8 mouse cellular contexts compared by ENCODE assay signal in genomic region chr14:120263380-120264135, GRCm38 (mm10). TPM values are rescaled to one million over a fixed set of nuclear protein-coding genes. Genes with fewer than 3 reads are reported as not detected.
DNase-seq lines count a peak whose midpoint lies in the region; ATAC-seq and TF ChIP-seq lines count a peak whose summit lies in the region.

No protein-coding gene starts in this region.

- H3K27ac ChIP-seq in kidney, adult 2 months (ENCODE audit: insufficient read depth, low read depth, low read length) = no peak overlapping the region
- no peak overlapping the region for H3K27ac ChIP-seq in kidney, embryonic 14.5 days (ENCODE audit: low read depth, low read length)
- H3K27ac ChIP-seq in midbrain, embryonic 10.5 days (replicated peaks) = no peak overlapping the region

- H3K36me3 ChIP-seq in kidney, adult 2 months (ENCODE audit: control insufficient read depth, insufficient read depth, low read length) = no peaks in the 10 kb centered on the region
- no peaks in the 10 kb centered on the region for H3K36me3 ChIP-seq in kidney, embryonic 14.5 days (ENCODE audit: control insufficient read depth, insufficient read depth, low read length)
- no peaks in the 10 kb centered on the region for H3K36me3 ChIP-seq in C2C12 (ENCODE audit: control insufficient read depth, insufficient read depth)
- no peaks in the 10 kb centered on the region for H3K36me3 ChIP-seq in midbrain, embryonic 10.5 days

- no peaks in the 10 kb centered on the region for H3K4me1 ChIP-seq in kidney, adult 2 months (ENCODE audit: control insufficient read depth, insufficient read depth, low read length)
- H3K4me1 ChIP-seq in kidney, embryonic 14.5 days (ENCODE audit: control insufficient read depth, insufficient read depth, low read length) = 0 out of 2 replicates have a peak, but pooled peaks cover 4% of the 10 kb centered on the region
- no peaks in the 10 kb centered on the region for H3K4me1 ChIP-seq in midbrain, embryonic 10.5 days

- H3K4me2 ChIP-seq in kidney, embryonic 14.5 days (replicated peaks; ENCODE audit: low read depth, low read length) = no peak overlapping the region

- no peak for TF ChIP-seq POLR2A in kidney, adult 2 months (IDR thresholded peaks at IDR 0.05; ENCODE audit: low read depth, low read length)

- no peaks in the 10 kb centered on the region for H3K79me2 ChIP-seq in C2C12 (ENCODE audit: control insufficient read depth, insufficient read depth)

- H3K4me3 ChIP-seq in kidney, adult 2 months (ENCODE audit: insufficient read depth, low read depth, low read length) = no peak overlapping the region
- H3K4me3 ChIP-seq in kidney, embryonic 14.5 days (ENCODE audit: low read length) = no peak overlapping the region
- H3K4me3 ChIP-seq in C2C12 (ENCODE audit: insufficient read depth, poor library complexity, severe bottlenecking) = no peak overlapping the region
- no peak overlapping the region for H3K4me3 ChIP-seq in midbrain, embryonic 10.5 days

- no peaks in the 10 kb centered on the region for H3K9me3 ChIP-seq in kidney, embryonic 14.5 days (ENCODE audit: control insufficient read depth, low read length)
- no peaks in the 10 kb centered on the region for H3K9me3 ChIP-seq in midbrain, embryonic 10.5 days (replicated peaks)

- no peaks in the 10 kb centered on the region for H3K79me3 ChIP-seq in C2C12 (ENCODE audit: low read depth)

- WGBS in kidney, adult 2 months = 77% methylated on average over 11 of the region's 11 CpGs
- WGBS in kidney, embryonic 14.5 days = 80% methylated on average over 11 of the region's 11 CpGs
- WGBS in midbrain, embryonic 10.5 days = 80% methylated on average over 11 of the region's 11 CpGs

- DNase-seq in kidney, adult 2 months = peak; percentile 70
- DNase-seq in Muller cell, postnatal 12 days (ENCODE audit: inconsistent ontology term) = peak; percentile 30
- peak; percentile 62 to 63 for DNase-seq in cerebellum, postnatal 14 days
- peak; percentile 52 to 53 for DNase-seq in lung, adult 18-20 months
- DNase-seq in MN1 (ENCODE audit: low spot score) = no peak
- no peak for DNase-seq in midbrain, embryonic 10.5 days (ENCODE audit: low spot score)

- no peak overlapping the region for H3ac ChIP-seq in C2C12 (ENCODE audit: control insufficient read depth, insufficient read length, low read depth)

- no peak overlapping the region for H3K9ac ChIP-seq in kidney, embryonic 14.5 days (ENCODE audit: low read depth, low read length)

- ATAC-seq in kidney, embryonic 14.5 days (ENCODE audit: low FRiP score, low TSS enrichment) = no peak

- TF ChIP-seq CTCF in kidney, adult 2 months (conservative IDR thresholded peaks at IDR 0.05; ENCODE audit: insufficient read depth, insufficient read length, low read depth, low read length) = peak; percentile 68
- TF ChIP-seq CTCF in C2C12 (IDR thresholded peaks at IDR 0.05; ENCODE audit: control insufficient read depth, insufficient read depth, insufficient read length) = peak; percentile 13

- no peaks in the 10 kb centered on the region for H3K27me3 ChIP-seq in kidney, adult 2 months (replicated peaks; ENCODE audit: control insufficient read depth, insufficient read depth, low read length)
- no peaks in the 10 kb centered on the region for H3K27me3 ChIP-seq in kidney, embryonic 14.5 days (ENCODE audit: control insufficient read depth, insufficient read depth, low read length)
- no peaks in the 10 kb centered on the region for H3K27me3 ChIP-seq in C2C12 (ENCODE audit: control insufficient read depth, insufficient read depth, insufficient read length)
- no peaks in the 10 kb centered on the region for H3K27me3 ChIP-seq in midbrain, embryonic 10.5 days (ENCODE audit: low read depth, poor library complexity, severe bottlenecking)

TF ChIP-seq in C2C12, 6 proteins besides CTCF, POLR2A, EP300 and RAD21:
- TF ChIP-seq USF1 (IDR thresholded peaks at IDR 0.05; ENCODE audit: low read depth) (no peak), FOSL1 (IDR thresholded peaks at IDR 0.05; ENCODE audit: insufficient read depth, low read length, poor library complexity, severe bottlenecking) (no peak), MYOG (IDR thresholded peaks at IDR 0.05; ENCODE audit: control insufficient read depth, extremely low read depth, insufficient read length) (no peak), MAX (IDR thresholded peaks at IDR 0.05) (no peak), MYOD1 (IDR thresholded peaks at IDR 0.05; ENCODE audit: control insufficient read depth, insufficient read length, low read depth) (no peak), CEBPB (IDR thresholded peaks at IDR 0.05; ENCODE audit: low read depth) (no peak)

RNA-seq across cellular contexts. Expression of gene Mbnl2, which starts 11.9 kb away (rescaled TPM):
- 50.0 and 53.9 TPM in 2 replicates for polyA plus RNA-seq in kidney, adult 2 months (2012; rRNA removed)
- 61.3 and 84.9 TPM in 2 replicates for polyA plus RNA-seq in kidney, embryonic 14.5 days (2014; fragmentation: Nextera tagmentation; extraction: Ambion mirVana)
- 42.1 TPM for polyA plus RNA-seq in C2C12 (2012; fragmentation: generic; extraction: Trizol)
- 24.0 and 30.5 TPM in 2 replicates for polyA plus RNA-seq in midbrain, embryonic 10.5 days (2016; fragmentation: Nextera tagmentation; extraction: Ambion mirVana)

Comparison
In these comparisons a context has a peak if more than half of its experiments do, and no peak if none do; other contexts are left out.
1. DNase-seq: peak in kidney, adult 2 months (single experiment), Muller cell, postnatal 12 days (single experiment), cerebellum, postnatal 14 days (2 of 2) and lung, adult 18-20 months (2 of 2); none in MN1 (single experiment) and midbrain, embryonic 10.5 days (single experiment).